Mouse (Mus musculus): Measurements from ENCODE around the gene Rab3il1.
"Not testable (repeated sequence)": the region's sequence is repeated elsewhere in the genome, so short reads cannot be mapped to it uniquely, and the experiment has no call there.

Gene Rab3il1

GRCm38 (mm10) chr19:10001206-10001969, at the start of gene Rab3il1, which contains the start of gene Best1:
Rab3il1 (plus strand) TSS chr19:10001669.
Best1 (minus strand) TSS chr19:10001633.
- DNase-seq (ENCODE audit: low read depth, low spot score): no peak

DNA sequence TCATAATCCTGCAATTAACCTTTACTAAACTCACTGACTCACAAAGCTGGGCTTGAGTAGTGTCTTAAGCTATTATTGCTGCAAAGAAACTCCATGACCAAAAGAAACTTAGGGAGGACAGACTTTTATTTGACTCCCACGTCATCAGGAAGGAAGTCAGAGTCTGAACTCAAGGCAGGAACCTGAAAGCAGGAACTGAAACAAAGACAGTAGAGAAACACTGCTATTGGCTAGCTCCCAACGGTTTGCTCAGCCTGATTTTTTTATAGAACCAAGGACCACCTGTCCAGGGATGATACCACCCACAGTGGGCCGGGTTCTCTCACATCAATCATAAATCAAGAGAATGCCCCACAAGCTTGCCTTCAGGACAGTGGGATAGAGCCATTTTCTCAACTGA, 49.1 kb upstream of the Rab3il1 start:
- no peak for DNase-seq (ENCODE audit: low read depth, low spot score)

GRCm38 (mm10) chr19:9952912-9953311, 48.6 kb upstream of the Rab3il1 start:
- no peak for DNase-seq (ENCODE audit: low read depth, low spot score)

GRCm38 (mm10) chr19:9954055-9954810, 47.2 kb upstream of the Rab3il1 start:
- no peak for DNase-seq (ENCODE audit: low read depth, low spot score)

GRCm38 (mm10) chr19:9954811-9955202, 46.7 kb upstream of the Rab3il1 start:
- DNase-seq (ENCODE audit: low read depth, low spot score): no peak

GRCm38 (mm10) chr19:9955438-9955837, 46.0 kb upstream of the Rab3il1 start:
- no peak for DNase-seq (ENCODE audit: low read depth, low spot score)

DNA sequence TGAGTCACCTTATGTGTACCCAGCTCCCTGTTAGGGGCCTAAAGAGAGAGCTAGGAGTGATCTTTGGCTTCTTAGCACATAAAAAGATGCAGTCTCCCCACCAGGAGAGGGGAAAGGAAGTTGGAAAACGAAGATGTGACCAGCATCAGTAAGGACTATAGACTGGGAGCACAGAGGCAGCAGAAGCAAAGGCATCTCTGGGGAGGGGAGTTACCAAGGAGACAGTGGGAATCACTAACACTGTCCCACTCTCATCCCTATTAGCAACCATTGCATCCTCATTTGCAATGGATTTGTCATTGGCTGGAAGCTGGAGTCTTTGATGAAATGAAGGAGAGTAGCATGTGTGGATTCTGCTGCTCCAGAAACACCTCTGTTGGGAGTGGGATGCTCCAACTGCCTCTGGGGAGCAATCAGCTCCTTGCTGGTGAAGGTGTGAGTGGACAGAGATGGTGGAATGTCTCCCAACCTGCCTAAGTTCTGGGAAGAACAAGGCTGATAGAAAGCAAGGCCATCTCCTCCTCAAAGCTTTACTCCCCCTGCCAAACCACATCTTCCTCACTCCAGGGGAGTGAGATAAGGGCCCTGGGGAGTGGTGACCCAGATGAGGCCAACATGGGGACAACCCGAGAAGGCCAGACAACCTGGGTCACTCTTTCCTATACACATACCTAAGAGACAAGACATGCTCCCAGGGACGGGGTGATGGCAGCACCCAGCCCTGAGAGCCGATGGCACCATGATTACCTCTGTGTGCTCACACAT, 44.7 kb upstream of the Rab3il1 start:
- DNase-seq (ENCODE audit: low read depth, low spot score): no peak

DNA sequence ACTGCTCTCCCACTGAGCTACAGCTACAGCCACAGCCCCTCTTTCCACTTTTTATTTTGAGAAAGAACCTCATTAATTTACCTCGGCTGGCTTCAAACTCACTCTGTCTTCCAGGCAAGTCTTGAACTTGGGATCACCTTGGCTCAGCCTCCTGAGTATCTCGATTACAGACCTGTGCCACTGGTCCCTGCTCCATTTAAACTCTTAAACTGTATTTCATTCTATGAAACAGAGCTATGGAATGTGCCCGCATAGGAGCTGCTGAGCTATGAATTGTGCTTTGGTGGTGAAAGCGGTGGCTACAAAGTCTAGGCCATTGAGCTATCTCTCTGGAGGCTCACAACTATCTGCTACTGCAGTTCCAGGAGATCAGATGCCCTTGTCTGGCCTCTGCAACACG, 43.5 kb upstream of the Rab3il1 start:
- DNase-seq (ENCODE audit: low read depth, low spot score): no peak

DNA sequence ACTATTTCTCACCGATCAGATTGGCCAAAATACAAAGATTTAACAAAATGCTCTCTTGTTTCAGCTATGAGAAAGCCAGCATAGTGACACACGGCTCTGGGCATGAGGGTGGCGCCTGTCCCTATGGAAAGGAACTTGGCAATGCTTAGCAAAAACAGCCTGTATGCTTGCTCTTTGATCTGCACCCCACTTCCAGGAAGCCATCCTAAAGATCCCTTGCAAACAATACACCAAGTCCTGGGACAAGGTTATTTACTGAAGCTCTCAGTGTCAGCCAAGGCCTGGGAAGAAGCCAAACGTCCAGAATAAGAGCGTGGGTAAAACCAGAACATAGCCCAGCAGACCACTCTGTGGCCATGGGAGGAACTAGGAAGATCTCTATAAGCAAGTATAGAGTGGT, 40.7 kb upstream of the Rab3il1 start:
- no peak for DNase-seq (ENCODE audit: low read depth, low spot score)

- DNase-seq (ENCODE audit: low read depth, low spot score): no peak
These were observed 37.1 kb upstream of the Rab3il1 start for GRCm38 (mm10) chr19:9964205-9964916.

DNA sequence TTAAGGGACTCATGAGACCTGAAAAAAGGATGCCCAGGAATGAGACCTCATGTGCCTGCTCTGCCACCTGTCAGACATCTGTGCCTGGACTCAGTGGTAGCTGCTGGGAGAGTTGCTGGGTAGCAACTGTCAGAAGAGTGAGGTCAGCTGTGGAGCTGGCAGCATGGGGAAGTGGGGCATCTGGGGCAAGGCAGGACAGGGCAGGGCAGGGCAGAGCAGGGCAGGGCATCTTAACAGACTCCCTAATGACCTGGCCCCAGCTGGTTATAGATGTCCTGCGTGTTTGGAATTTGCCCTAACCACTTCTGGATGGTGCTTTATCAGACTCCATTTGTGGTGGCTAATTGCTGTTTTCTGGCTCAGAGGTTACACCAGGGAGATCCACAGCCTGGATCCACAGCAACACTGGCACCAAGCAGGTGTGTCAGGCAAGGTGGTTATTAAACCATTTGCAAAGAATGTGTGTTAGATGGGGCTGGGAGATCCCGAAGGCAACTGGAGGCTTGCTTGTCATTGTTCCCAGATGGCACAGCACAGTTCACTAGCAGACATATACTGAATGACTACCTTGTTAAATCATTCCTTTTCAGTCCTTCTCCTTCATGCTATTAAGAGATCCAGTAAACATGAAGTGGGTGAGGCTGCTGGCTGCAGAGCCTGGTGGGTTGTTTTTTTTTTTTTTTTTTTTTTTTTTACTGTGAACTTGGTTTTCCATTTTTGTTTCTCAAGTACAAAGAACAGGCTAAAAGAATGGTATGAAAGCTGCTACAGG, 35.2 kb upstream of the Rab3il1 start:
- DNase-seq (ENCODE audit: low read depth, low spot score): no peak

GRCm38 (mm10) chr19:9968081-9968787, 33.2 kb upstream of the Rab3il1 start:
- no peak for DNase-seq (ENCODE audit: low read depth, low spot score)

- DNase-seq (ENCODE audit: low read depth, low spot score): not testable (repeated sequence)
These were observed 26.6 kb upstream of the Rab3il1 start for GRCm38 (mm10) chr19:9974853-9975252.

GRCm38 (mm10) chr19:9977085-9977484, 24.4 kb upstream of the Rab3il1 start:
- DNase-seq (ENCODE audit: low read depth, low spot score): no peak

DNA sequence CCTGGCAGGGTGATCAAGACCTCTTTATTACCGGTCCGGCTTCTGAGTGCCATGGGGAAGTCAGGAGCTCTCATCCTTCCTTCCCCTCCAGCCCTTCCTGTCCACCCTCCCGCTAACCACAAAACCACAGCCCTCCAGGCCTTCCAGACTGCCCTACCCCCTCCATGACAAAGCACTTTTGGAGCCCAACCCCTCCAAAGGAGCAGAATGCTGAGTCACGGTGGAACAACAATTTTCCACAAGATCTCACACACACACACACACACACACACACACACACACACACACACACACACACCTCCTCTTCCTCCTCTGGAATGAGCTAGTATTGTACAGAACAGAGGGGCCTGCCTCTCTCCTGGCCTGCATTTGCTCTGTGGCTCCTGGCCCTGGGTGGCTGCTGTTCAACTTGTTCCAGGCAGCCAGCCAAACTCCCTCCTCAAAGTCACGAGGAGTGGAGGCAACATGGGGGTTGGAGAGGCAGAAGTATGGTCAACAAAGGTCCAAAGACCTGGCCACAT, 23.0 kb upstream of the Rab3il1 start:
- DNase-seq (ENCODE audit: low read depth, low spot score): peak; percentile 89

- DNase-seq (ENCODE audit: low read depth, low spot score): no peak
These were observed 22.3 kb upstream of the Rab3il1 start for GRCm38 (mm10) chr19:9979156-9979555.

DNA sequence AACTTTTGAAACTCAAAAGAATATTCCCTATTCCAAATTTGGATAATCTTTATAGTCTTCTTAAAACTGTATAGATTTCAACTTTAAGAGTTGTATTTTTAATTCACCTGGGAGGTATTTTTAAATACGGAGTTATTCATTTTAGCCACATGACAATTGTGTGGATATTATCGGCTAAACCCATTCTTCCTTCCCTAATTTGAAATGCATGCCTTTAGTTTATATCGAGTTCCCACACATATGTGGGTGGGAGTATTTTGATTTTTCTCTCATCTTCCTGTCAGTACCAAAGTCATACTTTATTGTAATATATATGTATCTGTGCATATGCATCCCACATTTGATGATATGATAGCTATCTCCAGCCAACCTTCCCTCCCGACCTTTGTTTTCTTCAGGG, 21.2 kb upstream of the Rab3il1 start, which contains the start of gene Fth1:
Gene Fth1 (plus strand): TSS at position 341 of the 400 bp plus-strand sequence.
- no peak for DNase-seq (ENCODE audit: low read depth, low spot score)

GRCm38 (mm10) chr19:9981621-9982020, 19.8 kb upstream of the Rab3il1 start:
- no peak for DNase-seq (ENCODE audit: low read depth, low spot score)

- peak; percentile 96 for DNase-seq (ENCODE audit: low read depth, low spot score)
These were observed 19.2 kb upstream of the Rab3il1 start for GRCm38 (mm10) chr19:9982151-9982851.

All from ES-CJ7 (cell line).